Mouse (Mus musculus) kidney, adult 8-10 months (tissue): ENCODE measurements around the gene Fam13c.
A peak's percentile ranks its signal among the peaks of the same experiment; 100 is the strongest.

Source experiments
- DNase-seq, 2 experiments: peaks; one replicate each; pipeline ENCODE4 v3.0.0; 2022

Gene Fam13c

DNA sequence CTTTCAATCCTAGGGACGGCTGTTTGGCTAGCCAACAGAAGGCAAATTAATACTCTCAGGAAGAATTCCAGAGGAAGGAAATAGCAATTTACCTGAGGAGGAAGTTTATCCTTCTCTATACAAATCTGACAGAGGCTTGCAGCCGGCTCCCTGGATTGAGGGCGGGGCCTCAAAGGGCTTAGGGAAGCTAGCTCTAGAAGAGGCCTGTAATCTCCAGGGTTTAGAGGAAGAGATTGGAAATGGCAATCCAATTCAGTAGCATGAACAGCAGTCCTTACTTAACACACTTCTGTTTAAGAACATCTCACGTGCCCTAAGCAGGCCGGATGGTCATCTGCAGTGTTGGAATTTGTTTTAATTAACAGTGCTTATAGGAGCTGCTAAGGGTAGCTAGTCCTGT, 81.1 kb downstream of the Fam13c start:
- no peak for DNase-seq

DNA sequence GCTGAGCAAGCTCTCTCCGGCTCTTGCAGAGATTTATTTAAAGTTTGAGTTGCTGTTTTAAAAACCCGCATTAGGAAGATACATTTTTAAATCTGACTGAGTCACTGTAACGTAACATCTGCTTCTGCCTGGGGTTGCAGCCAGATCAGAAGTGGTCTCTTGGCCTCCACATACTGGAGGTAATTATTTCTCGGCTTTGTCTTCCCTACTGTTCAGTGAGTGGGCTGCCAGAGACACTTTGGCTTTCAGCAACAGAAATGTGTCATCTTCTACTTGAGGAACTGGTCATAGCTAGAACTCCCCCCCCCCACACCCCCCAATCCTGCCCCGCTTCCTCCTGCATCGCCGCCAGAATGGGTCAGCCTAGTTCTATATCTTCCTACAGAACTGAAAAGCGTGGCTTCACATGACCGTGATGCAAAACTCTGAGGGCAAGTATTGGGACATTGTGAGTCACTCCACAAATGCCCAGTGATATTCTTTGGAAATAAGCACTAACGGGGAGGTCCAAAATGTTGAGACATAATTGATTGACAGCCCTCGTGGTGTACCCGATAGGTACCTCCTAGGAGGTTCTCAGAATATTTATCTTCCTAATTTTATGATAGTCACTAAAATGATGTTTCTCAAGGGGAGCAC, 90.0 kb downstream of the Fam13c start:
- no peak for DNase-seq

DNA sequence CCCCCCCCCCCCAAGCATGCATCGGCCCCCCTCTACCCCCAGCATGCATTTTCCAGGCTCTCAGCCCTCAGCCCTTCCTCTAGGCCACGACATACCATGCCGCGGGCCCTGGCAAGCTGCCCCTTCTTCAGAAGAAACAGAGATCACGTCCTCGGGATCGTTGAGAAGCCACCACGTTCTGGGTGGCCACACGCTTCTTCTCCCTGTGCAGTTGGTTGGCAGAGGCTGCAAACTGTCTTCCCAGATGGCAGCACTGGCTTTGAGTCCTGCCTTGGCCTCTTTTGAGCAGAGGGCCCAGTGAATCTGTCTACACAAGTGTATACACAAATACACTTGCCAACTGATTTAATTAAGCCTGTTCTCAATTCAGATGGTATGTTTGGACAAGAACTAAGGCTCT, 92.0 kb downstream of the Fam13c start:
- DNase-seq = no peak

DNA sequence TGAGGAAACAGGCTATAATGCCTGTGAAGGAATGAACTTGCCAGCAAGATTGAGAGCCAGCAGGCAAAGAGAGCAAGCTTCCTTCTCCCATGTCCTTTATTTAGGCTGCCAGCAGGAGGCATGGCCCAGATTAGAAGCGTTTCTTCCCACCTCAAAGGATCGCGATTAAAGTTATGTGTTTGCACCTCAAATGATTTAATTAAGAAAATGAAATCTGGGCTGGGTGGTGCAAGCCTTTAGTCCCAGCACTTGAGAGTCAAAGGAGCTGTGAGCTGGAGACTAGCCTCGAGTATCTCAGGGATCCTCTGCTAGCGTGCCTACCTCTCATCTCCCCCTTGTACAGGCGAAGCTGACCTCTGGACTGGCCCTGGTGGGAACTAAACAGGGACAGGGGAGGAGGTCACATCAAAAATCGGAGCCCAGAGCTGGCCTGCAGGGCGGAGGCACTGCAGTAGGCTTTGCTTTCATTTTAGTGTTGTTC, 93.1 kb downstream of the Fam13c start:
- no peak for DNase-seq

DNA sequence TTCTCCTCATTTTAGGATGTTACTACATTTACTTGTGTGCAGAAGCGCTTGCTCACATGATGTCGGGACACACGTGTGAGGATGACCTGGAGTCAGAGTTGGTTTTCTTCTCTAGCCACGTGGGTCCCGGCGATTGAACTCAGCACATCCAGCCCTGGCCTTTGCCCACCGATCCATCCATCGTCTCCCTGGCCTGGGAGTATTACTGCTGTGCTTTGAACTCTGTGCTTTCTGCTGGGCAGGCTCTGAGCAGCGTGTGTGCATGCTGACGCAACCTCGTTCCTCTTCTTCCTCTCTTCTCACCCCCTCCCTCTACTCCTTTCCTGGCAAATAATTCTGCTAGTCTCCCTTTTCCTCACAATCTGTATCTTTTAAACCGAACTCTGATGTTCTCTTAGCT, 93.7 kb downstream of the Fam13c start:
- DNase-seq = no peak

DNA sequence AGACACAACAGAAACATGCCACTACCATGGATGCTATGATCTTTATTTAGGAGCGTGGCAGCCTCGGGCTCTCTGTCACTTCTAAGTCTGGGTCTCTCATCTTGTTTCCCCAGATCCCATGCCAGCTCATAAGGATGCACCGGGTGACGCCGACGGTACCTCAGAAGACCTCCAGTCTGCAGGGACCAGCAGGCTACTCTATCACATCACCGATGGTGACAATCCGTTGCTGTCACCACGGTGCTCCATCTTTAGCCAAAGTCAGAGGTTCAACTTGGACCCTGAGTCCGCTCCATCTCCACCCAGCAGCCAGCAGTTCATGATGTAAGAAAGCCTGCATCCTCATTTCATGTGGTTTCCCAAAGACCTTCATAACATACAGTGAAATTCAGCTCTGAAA, 94.3 kb downstream of the Fam13c start:
- no peak for DNase-seq

DNA sequence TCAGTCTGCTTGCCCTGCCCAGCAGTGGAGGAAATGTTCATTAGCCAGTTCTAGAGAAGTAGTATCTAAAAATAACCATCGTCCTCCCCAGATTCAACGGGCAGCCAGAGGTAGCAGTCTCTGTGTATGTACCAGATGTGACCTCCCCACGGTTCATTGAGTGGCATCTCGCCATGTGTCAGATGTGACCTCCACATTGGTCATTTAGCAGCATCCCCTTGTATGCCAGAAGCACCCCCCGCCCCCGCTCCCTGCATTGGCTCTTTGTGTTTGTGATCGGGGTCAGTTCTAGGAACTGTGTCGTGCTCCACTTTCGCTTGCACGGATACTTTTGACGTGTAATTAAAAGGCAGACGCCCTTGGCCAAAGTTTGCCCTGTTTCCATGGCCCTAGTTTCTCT, 95.1 kb downstream of the Fam13c start:
- DNase-seq = no peak

DNA sequence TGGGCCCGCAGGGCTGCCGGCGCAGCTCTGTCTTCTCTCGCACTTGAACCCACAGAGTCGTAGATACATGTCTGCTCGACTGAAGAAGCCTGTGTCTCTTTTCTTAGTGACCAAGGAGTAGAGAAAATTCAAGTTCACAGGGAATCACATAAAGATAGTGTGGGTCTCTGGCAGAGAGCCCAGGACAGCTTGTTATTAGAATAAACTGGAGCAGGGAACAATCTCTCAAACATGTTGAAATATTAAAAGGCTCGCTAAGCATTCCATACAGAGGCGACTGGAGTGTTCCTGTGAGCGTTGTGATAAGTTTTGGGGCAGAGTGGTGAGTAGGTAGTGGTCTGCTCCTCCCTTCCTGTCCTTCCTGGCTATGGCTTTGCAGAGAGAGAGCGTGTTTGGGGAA, 97.4 kb downstream of the Fam13c start:
- DNase-seq = no peak

DNA sequence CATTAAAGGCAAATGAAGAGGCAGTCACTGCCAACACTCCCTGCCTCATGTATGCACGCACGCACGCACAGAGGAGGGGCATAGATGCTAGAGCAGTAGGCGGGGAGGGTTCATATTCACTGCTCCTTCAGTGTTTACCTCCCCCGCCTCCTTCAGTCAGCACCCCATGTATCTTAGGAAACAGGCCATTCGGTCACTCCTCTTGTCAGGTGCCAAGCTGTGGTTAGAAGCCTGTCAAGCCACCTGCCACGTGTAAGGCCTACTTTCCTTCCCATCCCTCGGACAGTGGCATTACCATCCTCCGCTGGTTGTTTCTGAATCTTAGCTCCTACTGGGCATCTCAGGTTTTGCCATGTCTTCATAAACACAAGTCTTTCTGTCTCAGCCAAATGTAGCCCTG, 99.0 kb downstream of the Fam13c start:
- DNase-seq = no peak

DNA sequence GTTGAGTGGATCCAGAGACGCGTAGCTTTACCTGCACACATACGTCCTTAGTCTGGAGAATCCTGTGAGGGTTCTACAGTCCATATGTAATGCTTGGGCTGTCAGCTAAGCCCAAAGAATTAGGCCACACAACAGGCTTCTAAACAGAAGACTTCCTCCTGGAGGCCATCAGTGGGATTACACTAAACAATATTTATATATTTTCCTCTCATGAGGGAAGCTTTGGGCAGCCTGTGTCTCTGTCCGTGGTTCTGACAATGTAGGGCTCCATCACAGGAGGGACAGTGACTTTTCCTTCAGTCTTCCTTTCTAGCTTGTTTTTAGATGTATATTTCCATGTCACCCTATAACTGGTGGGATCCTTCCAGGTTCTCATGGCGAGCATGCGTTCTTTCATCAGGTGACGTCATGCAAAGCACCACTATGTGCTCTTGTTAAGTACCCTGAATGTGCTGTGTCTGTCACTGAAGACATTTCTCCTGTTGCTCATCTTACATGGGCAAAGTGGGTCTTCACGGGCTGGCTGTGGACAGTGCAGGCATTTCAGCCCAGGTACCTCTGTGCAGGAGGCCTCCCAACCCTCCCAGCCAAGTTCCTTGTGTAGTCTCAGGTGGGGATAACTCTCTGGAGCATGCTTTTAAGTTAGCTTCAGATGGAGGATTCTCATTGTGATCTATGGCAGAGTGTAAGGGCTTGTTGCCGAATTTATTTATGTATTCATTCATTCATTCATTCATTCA, 100.3 kb downstream of the Fam13c start:
- peak in 1 of 2 experiments; percentile 6 for DNase-seq

DNA sequence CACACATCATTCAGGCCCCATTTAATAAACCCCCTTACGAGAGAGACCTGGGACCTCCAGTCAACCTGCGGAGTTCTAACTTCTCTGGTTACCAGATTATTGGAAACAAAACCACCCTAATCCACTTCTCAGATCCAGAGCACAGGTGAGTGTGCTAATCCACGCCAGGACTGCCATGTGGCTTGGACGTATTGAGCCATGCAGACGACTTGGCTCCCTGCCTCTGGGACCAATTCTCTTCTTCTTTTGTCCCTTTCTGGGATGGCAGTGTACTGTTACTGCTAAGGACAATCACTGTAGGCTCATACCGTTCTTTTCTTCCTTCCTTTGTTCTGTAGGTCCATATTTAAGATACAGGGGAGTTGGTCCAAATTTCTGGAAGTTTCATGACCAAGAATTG, 102.6 kb downstream of the Fam13c start:
- no peak for DNase-seq

DNA sequence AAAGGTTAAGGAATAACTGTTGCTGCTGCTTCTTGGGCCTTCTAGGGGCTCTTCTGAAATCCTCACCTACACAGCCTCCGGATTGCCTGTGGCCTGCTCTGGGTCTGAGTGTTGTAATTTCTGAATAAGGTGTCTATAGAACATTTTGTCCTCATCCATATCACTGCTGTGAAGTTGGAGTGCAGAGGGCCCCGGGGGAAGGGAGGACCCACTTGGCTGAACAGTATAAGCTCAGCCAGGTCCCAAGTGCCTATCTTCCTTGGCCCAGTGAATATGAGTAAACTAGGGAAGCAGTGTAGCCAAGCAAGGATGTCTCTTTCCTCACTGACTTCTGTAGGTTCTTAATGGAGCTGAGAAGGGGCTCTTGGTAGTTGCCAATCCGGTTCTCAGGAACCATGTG, 112.2 kb downstream of the Fam13c start:
- no peak for DNase-seq

DNA sequence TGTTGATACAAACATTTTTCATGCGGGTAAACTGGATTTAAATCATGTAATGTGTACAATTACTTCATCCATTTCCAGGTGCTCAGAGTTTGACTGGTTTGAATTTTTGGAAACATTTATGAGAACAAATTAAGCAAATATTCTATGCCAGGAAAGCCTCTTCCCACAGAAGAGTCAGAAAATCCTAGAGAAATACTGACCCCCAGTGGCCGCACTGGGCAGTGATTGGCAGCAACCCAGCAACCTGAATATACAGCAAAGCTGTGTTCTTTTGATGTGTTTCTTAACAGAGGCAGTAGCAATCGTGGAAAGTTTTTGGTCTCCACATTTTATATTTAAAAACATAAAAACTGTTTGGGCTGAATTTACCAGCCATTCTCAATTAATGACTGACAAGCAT, 123.4 kb downstream of the Fam13c start:
- DNase-seq = peak; percentile 20 to 78

DNA sequence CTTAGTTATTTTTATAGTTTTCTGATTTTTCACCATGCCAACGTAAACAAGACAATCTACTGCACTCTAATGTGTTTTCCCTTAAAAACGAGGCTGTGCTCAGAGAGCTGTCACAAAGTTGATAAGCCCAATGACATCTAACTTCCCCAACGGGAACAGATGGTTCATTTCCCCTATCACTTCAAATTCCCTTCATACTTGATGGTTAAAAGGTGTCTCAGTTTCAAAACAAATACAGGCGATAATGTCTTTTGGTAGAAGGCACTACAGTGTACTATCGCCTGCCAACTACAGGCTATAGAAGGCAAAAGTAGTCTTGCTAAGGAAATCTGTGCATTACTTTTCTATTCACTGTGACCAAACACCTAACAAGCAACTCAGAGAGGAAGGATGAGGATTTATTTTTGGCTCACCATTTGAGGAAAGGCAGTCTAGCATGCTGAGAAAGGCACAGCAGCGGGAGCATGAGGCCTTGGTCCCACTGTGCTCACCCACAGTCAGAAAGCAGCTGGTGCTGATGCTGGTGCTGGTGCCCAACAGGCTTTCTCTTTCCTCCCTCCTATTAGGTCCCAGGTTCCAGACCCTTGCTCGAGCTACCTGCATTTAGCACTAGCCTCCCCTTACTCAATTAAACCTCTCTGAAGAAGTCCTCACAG, 141.4 kb downstream of the Fam13c start:
- DNase-seq = no peak

DNA sequence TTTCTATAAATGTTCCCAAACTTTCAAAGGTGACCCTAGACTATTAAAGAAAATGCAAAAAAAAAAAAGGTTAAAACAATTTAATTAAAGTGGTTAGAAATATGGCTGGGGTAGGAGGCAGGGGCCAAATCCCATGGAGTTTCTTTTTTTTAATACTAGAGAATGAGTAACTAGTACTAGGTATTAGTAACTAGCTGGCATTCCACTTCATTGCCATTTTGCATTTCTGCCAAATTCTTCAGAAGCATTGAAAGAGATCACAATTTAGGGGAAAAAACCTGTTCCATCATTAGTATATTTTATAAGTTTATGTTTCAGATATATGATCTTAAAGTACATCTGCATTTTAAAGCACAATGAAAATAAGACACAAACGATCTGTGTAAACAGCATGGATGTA, 143.9 kb downstream of the Fam13c start:
- DNase-seq = peak in 1 of 2 experiments; percentile 57

DNA sequence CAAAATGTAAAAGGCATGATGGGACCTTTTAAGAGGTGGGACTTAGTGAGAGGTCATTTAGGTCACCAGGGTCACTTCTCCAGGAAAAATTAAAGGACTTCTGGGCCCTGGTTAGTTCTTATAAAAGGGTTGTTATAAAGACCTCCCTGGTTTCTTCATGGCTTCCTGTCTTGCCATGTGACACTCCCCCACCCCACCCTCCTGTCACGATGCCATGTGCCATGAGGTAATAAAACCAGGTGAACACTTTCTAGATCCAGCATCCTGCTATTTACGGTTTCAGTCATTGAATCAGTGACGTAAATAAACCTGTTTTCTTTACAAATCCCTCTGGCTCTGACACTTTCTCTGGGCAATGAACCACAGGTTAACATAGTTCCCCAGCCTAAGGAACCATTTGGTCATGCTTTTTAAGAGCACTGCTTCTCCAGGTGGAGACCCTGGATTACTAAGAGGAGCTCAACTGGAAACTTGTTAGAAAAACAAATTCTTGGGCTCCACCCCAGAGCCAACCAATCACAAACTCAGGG, 146.7 kb downstream of the Fam13c start:
- DNase-seq = peak; percentile 48 to 67

DNA sequence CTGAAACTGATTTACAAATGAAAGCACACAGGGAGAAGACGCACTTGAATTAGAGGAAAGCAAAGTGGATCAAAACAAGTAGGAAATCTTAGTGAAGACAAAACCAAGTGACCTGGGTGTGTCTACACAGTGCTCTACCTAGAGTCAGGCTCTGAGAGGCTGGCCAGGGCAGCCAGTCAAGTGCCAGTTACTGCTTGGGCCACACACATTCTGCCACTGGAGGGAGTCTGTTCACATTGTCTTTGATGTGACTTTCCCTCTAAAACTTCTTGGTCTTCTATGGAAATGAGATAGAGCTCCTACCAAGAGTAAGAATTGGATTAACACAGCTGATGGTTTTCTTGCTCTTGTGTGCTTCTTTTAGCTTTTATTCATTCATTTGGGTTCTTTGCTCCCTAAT, 153.7 kb downstream of the Fam13c start:
- peak; percentile 58 to 72 for DNase-seq

DNA sequence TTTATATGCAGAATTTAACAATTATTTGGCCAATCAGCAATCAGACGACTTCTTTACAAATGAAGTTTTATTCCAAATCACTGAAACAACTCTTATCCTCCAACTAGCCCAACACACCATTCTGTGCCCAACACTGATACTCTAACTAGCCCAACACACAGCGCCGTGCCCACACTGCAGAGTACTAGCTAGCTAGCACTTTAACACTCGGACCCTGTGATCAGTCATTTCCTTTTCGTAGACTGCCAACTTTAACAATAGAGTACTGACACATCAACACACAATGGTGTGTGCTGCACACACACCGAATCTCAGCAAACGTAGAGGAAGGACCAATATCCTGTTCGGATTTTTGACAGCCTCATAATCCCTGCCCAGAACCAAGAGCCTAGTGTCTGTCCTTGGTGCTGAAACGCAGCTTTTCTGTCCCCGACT, 157.8 kb downstream of the Fam13c start:
- DNase-seq = peak; percentile 49 to 68

DNA sequence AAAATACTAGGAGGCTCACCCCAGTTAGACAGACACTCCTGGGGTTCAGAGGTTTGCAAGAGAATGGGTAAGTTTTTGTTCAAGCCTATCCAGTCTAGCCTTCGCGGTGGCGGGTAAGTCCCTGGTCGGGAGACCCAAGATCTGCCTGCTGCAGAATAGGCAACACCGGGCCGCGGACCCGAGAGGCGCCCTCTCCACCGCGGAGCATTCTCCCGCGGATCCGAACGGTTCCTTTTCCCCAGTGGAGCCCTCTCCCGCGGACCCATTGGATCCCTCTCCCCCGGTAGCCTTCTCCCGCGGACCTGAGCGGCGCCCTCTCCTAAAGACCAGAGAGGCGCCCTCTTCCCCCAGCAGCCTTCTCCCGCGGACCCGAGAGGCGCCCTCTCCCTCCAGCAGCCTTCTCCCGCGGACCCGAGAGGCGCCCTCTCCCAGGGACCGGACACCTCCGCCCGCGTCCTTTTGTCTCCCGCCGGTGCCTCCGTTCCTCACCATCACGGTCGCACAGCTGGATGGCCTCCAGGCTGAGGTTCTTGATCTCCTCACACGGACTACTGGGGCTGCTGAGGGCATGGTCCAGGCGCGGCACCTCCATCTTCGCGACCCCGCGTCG, 158.3 kb downstream of the Fam13c start:
- peak in 1 of 2 experiments; percentile 46 for DNase-seq

DNA sequence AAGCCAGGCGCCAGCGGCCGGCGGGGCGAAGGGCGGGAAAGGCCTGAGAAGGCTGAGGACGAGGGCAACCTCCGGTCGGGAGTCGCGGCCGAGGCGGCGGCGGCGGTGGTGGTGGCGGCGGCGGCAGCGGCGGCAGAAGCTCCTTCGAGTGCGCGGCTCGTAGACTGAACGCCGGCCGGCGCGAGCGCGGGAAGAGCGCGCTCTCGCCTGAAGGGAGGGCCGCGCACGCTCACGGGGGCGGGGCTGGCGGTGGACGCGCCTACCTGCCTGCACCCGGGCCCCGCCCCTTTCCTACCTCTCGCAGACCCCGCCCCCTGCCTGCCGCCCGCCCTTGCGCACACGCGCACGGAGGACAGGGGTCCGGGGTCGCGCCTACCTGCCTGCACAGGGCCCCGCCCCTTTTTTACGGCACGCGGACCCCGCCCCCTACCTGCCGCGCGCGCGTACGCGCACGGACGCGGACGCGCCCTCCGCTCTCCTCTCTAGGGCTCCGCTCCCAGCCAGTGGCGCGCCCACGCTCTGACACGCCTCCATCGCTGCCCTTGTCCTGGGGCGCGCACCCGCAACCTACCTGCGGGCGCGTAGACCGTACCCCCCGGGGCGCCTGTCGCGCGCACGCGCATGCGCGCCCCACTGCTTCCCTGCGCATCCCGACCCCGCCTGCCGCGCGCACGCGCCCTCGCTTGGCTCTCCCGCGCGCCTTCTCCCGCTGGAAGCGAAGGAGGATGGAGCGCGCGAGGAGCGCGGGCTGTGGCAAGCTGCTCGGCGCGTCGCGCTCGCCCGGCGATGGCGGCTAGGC, 159.0 kb downstream of the Fam13c start:
- peak; percentile 96 for DNase-seq

DNA sequence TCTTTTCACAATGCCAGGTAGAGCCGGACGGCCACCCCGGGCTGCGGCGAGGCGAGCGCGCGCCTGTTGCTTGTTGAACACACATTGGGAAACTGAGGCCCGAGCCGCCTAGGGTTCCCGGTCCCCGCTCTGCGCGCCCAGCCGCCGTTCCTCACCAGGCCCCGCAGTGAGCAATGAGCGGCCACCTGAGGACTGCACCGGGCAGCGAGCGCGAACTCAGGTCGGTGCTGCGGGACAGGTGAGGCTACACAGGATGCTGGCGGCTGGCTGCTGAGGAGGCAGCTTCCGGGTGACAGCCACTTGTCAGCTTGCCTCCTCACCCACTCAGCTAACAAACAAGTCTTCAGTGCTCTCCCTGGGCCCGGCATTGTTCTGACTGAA, 159.6 kb downstream of the Fam13c start:
- no peak for DNase-seq
